Mouse (Mus musculus) activated CD4-positive, CD25-positive, alpha-beta regulatory T cell, adult 4 months (primary cell): ENCODE results near the gene Ttc16. TPM values are rescaled to one million over a fixed set of nuclear protein-coding genes. Genes with fewer than 3 reads are reported as not detected.

Experiments
- ATAC-seq: one replicate; pipeline ENCODE4 v1.8.0; 2017
- polyA plus RNA-seq, 2 experiments: library from polyadenylated mRNA; unstranded; fragments of 100-300 nt; shearing (Covaris generic); gene quantifications; one replicate each; pipeline ENCODE4 v1.2.1; 2017

Ttc16 gene
- under 1 TPM; 0.61 to 0.65 TPM for polyA plus RNA-seq

GRCm38 (mm10) chr2:32775359-32776074, at the start of gene Ttc16, which contains the start of gene Ptrh1:
Gene Ttc16, minus strand, starts transcription at chr2:32775633.
Gene Ptrh1, plus strand, starts transcription at chr2:32775786.
- peak; percentile 94 for ATAC-seq

- ATAC-seq: no peak
Measured at GRCm38 (mm10) chr2:32824778-32825177, 49.3 kb upstream of the Ttc16 start.

GRCm38 (mm10) chr2:32824181-32824580, 48.7 kb upstream of the Ttc16 start:
- ATAC-seq: no peak

- ATAC-seq: no peak
Measured at GRCm38 (mm10) chr2:32823579-32824154, 48.2 kb upstream of the Ttc16 start.

GRCm38 (mm10) chr2:32823153-32823552, 47.7 kb upstream of the Ttc16 start:
- no peak for ATAC-seq

GRCm38 (mm10) chr2:32822643-32823042, 47.2 kb upstream of the Ttc16 start:
- ATAC-seq: no peak

GRCm38 (mm10) chr2:32821041-32821802, 45.8 kb upstream of the Ttc16 start:
- no peak for ATAC-seq

GRCm38 (mm10) chr2:32818208-32818607, 42.8 kb upstream of the Ttc16 start:
- no peak for ATAC-seq

GRCm38 (mm10) chr2:32817589-32817988, 42.2 kb upstream of the Ttc16 start:
- no peak for ATAC-seq

- ATAC-seq: no peak
Measured at GRCm38 (mm10) chr2:32816946-32817581, 41.6 kb upstream of the Ttc16 start.

- ATAC-seq: no peak
Measured at GRCm38 (mm10) chr2:32816497-32816896, 41.1 kb upstream of the Ttc16 start.

- no peak for ATAC-seq
Measured at GRCm38 (mm10) chr2:32811959-32812358, 36.5 kb upstream of the Ttc16 start.

GRCm38 (mm10) chr2:32808816-32809566, 33.6 kb upstream of the Ttc16 start:
- no peak for ATAC-seq

GRCm38 (mm10) chr2:32798251-32798962, 23.0 kb upstream of the Ttc16 start:
- ATAC-seq: no peak

GRCm38 (mm10) chr2:32795748-32796418, 20.4 kb upstream of the Ttc16 start:
- no peak for ATAC-seq

GRCm38 (mm10) chr2:32791297-32791696, 15.9 kb upstream of the Ttc16 start:
- ATAC-seq: no peak

GRCm38 (mm10) chr2:32788581-32788980, 13.1 kb upstream of the Ttc16 start:
- no peak for ATAC-seq

- ATAC-seq: no peak
Measured at GRCm38 (mm10) chr2:32787176-32787575, 11.7 kb upstream of the Ttc16 start.

GRCm38 (mm10) chr2:32784048-32784681, 8.7 kb upstream of the Ttc16 start, which contains the start of gene Cfap157:
Gene Cfap157, minus strand, starts transcription at chr2:32784428.
- no peak for ATAC-seq

GRCm38 (mm10) chr2:32781710-32782109, 6.3 kb upstream of the Ttc16 start:
- no peak for ATAC-seq
